Mouse (Mus musculus) bone marrow, adult 2 months (tissue): Measurements from ENCODE around the gene Cnr1.

ENCODE experiments used
- CTCF ChIP-seq: fragments of 200-500 bp; IDR thresholded peaks from 2 replicates; pipeline ENCODE4 v1.5.1; 2011; ENCODE audit warnings: low read length, control low read depth; ENCODE audit not compliant: control insufficient read depth, insufficient read depth
- POLR2A ChIP-seq: fragments of 200-500 bp; IDR thresholded peaks from 2 replicates; pipeline ENCODE4 v1.6.1; 2011; ENCODE audit warnings: low read depth, mild to moderate bottlenecking, control low read depth, low read length, borderline replicate concordance; ENCODE audit not compliant: control insufficient read depth

DNA sequence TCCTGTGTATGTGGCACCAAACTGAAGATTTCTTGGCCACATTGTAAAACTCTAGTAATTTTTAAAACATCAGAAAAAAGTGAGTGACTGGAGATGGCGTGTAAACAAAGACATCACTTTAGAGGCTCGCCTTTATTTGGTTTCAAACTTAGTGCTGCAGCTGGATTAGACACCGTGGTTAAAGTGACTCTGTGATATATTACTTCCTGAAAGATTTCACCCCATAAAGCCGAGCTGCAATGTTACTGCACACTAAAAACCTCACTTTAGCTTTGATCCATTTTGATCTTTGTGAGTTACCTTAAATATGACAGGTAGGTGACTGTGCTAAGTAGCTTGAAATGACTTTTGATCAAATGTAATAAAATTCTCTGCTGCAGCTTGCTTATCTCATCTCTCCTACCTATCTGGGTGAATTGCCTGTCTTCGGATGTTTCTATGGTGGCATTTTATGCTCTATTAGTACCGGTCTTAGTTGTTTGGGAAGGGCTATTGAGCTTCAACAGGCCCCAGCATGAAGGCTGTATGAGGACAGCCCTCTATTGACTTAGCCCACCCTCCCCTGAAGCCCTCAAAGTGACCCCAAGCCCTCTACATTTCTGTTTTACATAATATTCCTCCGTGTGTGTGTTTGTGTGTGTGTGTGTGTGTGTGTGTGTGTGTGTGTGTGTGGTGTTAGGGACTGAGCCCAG, 32.1 kb upstream of the Cnr1 start:
- TF ChIP-seq CTCF (no peak), POLR2A (no peak)
